Mouse (Mus musculus) midbrain, embryonic 11.5 days (tissue): ENCODE data around the gene Ilf2. TPM values are rescaled to one million over a fixed set of nuclear protein-coding genes. Genes with fewer than 3 reads are reported as not detected.

Source experiments
- ATAC-seq: fragments of 200-750 bp; cut with Nextera tagmentation; 2 replicates; pipeline ENCODE4 v1.8.0; 2017; ENCODE audit warnings: moderate TSS enrichment, moderate library complexity; ENCODE audit not compliant: low FRiP score
- DNase-seq: peaks from one replicate; pipeline ENCODE4 v3.0.0; 2015; ENCODE audit warnings: low spot score; ENCODE audit errors: missing footprints
- H3K27ac ChIP-seq: fragments of 300-500 bp; sonication (generic); 2 replicates; pipeline ENCODE4 v1.5.1; 2014; ENCODE audit warnings: low read depth, low read length
- H3K27me3 ChIP-seq: fragments of 300-500 bp; sonication (generic); 2 replicates; pipeline ENCODE4 v1.6.1; 2014; ENCODE audit warnings: mild to moderate bottlenecking, low read length, moderate library complexity, mixed read lengths; ENCODE audit not compliant: control insufficient read depth, insufficient read depth
- H3K36me3 ChIP-seq: fragments of 300-500 bp; sonication (generic); 2 replicates; pipeline ENCODE4 v1.6.1; 2014; ENCODE audit warnings: mild to moderate bottlenecking, low read length, moderate library complexity, mixed read lengths; ENCODE audit not compliant: control insufficient read depth, insufficient read depth
- H3K4me1 ChIP-seq: fragments of 300-500 bp; sonication (generic); 2 replicates; pipeline ENCODE4 v1.6.1; 2014; ENCODE audit warnings: low read length; ENCODE audit not compliant: control insufficient read depth, insufficient read depth
- H3K4me2 ChIP-seq: fragments of 300-500 bp; sonication (generic); 2 replicates; pipeline ENCODE4 v1.6.1; 2014; ENCODE audit warnings: mild to moderate bottlenecking, moderate library complexity
- H3K4me3 ChIP-seq: fragments of 300-500 bp; sonication (generic); 2 replicates; pipeline ENCODE4 v1.5.1; 2014; ENCODE audit warnings: low read depth, low read length
- H3K9ac ChIP-seq: fragments of 300-500 bp; sonication (generic); 2 replicates; pipeline ENCODE4 v1.6.1; 2014; ENCODE audit warnings: low read length
- H3K9me3 ChIP-seq: fragments of 300-500 bp; sonication (generic); 2 replicates; pipeline ENCODE4 v1.6.1; 2016; ENCODE audit warnings: low read length; ENCODE audit not compliant: control insufficient read depth
- WGBS: fragments of 180-500 bp; shearing (Covaris S2); extraction: QIAGEN DNeasy Blood & Tissue Kit; methylation state at CpG from one replicate; pipeline ENCODE4 v1.1.7; 2014; 5-methylcytosine and 5-hydroxymethylcytosine counted together
- polyA plus RNA-seq: library from polyadenylated mRNA; unstranded; fragments of >200 nt; fragmentation: Nextera tagmentation; extraction: Ambion mirVana; gene quantifications from 2 replicates; pipeline ENCODE4 v1.2.1, GENCODE M21; 2014

Gene Ilf2
- polyA plus RNA-seq, 1 experiment from 2014 or later = 338 TPM

- no peaks in the 10 kb centered on the region for H3K36me3 ChIP-seq
- H3K9ac ChIP-seq = no peak overlapping the region
- WGBS = 89% methylated on average over 2 of the region's 2 CpGs
- DNase-seq (no peak), ATAC-seq (no peak)
- 0 out of 2 replicates have a peak, but pooled peaks cover 3% of the 10 kb centered on the region for H3K4me1 ChIP-seq
- H3K4me3 ChIP-seq = no peak overlapping the region
- H3K9me3 ChIP-seq = no peaks in the 10 kb centered on the region
- no peaks in the 10 kb centered on the region for H3K27me3 ChIP-seq
- no peak overlapping the region for H3K27ac ChIP-seq
- no peak overlapping the region for H3K4me2 ChIP-seq
These were observed 35.2 kb upstream of the Ilf2 start for GRCm38 (mm10) chr3:90440756-90441155.

DNA sequence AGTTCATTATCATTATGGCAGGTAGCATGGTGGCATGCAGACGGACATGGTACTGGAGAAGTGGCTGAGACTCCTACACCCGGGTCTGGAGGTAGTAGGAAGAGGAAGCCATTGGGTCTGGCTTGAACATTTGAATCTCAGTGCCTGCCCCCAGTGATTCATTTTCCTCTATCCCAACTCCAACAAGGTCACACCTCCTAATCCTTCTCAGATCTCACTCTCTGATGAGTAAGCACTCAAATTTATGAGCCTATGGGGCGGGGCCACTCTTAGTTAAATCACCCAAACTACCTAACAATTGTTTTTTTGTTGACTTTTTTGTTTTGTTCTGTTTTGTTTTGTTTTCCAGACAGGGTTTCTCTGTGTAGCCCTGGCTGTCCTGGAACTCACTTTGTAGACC lies 31.9 kb upstream of the Ilf2 start:
- Histone ChIP-seq H3K9me3 (no peaks in the 10 kb centered on the region), H3K4me3 (no peak overlapping the region), H3K36me3 (no peaks in the 10 kb centered on the region), H3K4me2 (no peak overlapping the region), H3K9ac (no peak overlapping the region), H3K27ac (no peak overlapping the region), H3K27me3 (no peaks in the 10 kb centered on the region), H3K4me1 (peaks cover 13% of the 10 kb centered on the region)
- WGBS = 88% methylated on average over 3 of the region's 3 CpGs
- DNase-seq (no peak), ATAC-seq (no peak)

- H3K4me2 ChIP-seq = peak overlapping the region; percentile 46; the same call in 1 of the 2 replicates
- H3K27ac ChIP-seq = no peak overlapping the region; the same call in 1 of the 2 replicates
- H3K9ac ChIP-seq = 0 out of 2 replicates have a peak overlapping the region, but pooled peaks have one; percentile 3
- peaks cover 13% of the 10 kb centered on the region for H3K4me1 ChIP-seq
- H3K36me3 ChIP-seq = no peaks in the 10 kb centered on the region
- no peak overlapping the region for H3K4me3 ChIP-seq
- DNase-seq = peak; percentile 89
- no peaks in the 10 kb centered on the region for H3K27me3 ChIP-seq
- ATAC-seq = no peak
- H3K9me3 ChIP-seq = no peaks in the 10 kb centered on the region
- WGBS = 68% methylated on average over 11 of the region's 11 CpGs
These were observed 30.3 kb upstream of the Ilf2 start for GRCm38 (mm10) chr3:90445417-90446200.

GRCm38 (mm10) chr3:90446389-90447122 lies 29.4 kb upstream of the Ilf2 start:
- under 1% methylated on average over 17 of the region's 17 CpGs for WGBS
- ATAC-seq = peak; percentile 96

DNA sequence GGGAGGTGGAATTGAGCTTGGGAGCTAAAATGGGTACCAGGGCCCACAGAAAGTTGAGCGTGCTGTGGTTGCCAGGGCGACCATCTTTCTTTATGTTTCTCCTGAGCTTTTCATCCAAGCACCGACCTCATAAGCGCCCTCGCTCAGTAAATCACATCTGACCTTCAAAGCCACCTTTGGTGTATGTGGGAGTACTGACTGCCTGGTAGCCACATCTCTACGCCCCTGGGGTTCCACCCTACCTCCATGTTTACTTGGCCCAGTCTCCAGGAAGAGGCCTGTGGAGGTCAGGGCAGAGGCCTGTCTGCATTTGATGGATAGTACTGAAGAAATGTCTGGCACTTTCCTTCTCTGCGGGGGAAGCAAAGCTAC lies 28.8 kb upstream of the Ilf2 start:
- H3K4me3 ChIP-seq = peak overlapping the region; percentile 24; the same call in 1 of the 2 replicates
- no peaks in the 10 kb centered on the region for H3K9me3 ChIP-seq
- H3K4me2 ChIP-seq = peak overlapping the region; percentile 46
- H3K27me3 ChIP-seq = no peaks in the 10 kb centered on the region
- peaks cover 13% of the 10 kb centered on the region for H3K4me1 ChIP-seq
- H3K27ac ChIP-seq = peak overlapping the region; percentile 37
- ATAC-seq (peak; percentile 14; the same call in 1 of the 2 replicates), DNase-seq (no peak)
- H3K36me3 ChIP-seq = no peaks in the 10 kb centered on the region
- H3K9ac ChIP-seq = peak overlapping the region; percentile 31
- 47% methylated on average over 7 of the region's 7 CpGs for WGBS

More at GRCm38 (mm10) chr3:90446389-90447122, 29.4 kb upstream of the Ilf2 start:
- Histone ChIP-seq H3K4me1 (peaks cover 13% of the 10 kb centered on the region), H3K27ac (peak overlapping the region; percentile 37), H3K36me3 (no peaks in the 10 kb centered on the region), H3K9me3 (no peaks in the 10 kb centered on the region), H3K4me3 (peak overlapping the region; percentile 24), H3K4me2 (peak overlapping the region; percentile 46), H3K9ac (peak overlapping the region; percentile 31), H3K27me3 (no peaks in the 10 kb centered on the region)
- peak; percentile 98 for DNase-seq

DNA sequence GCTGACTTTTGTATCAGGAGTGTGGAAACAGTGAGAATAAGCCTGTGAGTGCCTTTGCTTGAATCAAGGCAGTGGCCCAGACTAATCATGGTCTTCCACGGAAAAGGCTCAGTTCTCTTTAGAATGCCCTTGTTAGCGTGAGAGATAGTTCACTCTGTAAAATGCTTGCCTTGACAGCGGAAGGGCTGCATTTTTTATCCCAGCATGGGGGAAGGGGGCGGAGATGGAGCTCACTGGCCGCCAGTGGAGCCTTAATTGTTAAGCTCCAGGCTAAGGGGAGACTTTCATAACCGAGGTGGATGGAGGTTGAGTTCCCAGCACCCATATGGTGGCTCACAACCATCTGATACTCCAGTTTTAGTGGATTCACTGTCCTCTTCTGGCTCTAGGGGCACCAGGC lies 27.3 kb upstream of the Ilf2 start:
- H3K9ac ChIP-seq = no peak overlapping the region
- peaks cover 13% of the 10 kb centered on the region for H3K4me1 ChIP-seq
- 34% methylated on average over 6 of the region's 6 CpGs for WGBS
- H3K4me3 ChIP-seq = no peak overlapping the region
- no peak overlapping the region for H3K27ac ChIP-seq
- H3K9me3 ChIP-seq = no peaks in the 10 kb centered on the region
- no peak for ATAC-seq
- no peaks in the 10 kb centered on the region for H3K36me3 ChIP-seq
- no peaks in the 10 kb centered on the region for H3K27me3 ChIP-seq
- H3K4me2 ChIP-seq = no peak overlapping the region
- no peak for DNase-seq

GRCm38 (mm10) chr3:90450874-90451273 lies 25.1 kb upstream of the Ilf2 start:
- H3K4me1 ChIP-seq = peaks cover 10% of the 10 kb centered on the region
- no peaks in the 10 kb centered on the region for H3K36me3 ChIP-seq
- no peak overlapping the region for H3K27ac ChIP-seq
- H3K27me3 ChIP-seq = no peaks in the 10 kb centered on the region
- no peak overlapping the region for H3K4me3 ChIP-seq
- no peak overlapping the region for H3K4me2 ChIP-seq
- ATAC-seq (no peak), DNase-seq (no peak)
- no peak overlapping the region for H3K9ac ChIP-seq
- no peaks in the 10 kb centered on the region for H3K9me3 ChIP-seq
- 33% methylated on average over 11 of the region's 12 CpGs for WGBS

- H3K4me3 ChIP-seq = no peak overlapping the region
- H3K9me3 ChIP-seq = no peaks in the 10 kb centered on the region
- no peak for ATAC-seq
- 47% methylated on average over 10 of the region's 10 CpGs for WGBS
- no peak overlapping the region for H3K4me2 ChIP-seq
- H3K27ac ChIP-seq = no peak overlapping the region
- H3K27me3 ChIP-seq = no peaks in the 10 kb centered on the region
- H3K9ac ChIP-seq = no peak overlapping the region
- no peaks in the 10 kb centered on the region for H3K36me3 ChIP-seq
- DNase-seq = no peak
- peaks cover 5% of the 10 kb centered on the region for H3K4me1 ChIP-seq
These were observed 24.4 kb upstream of the Ilf2 start for GRCm38 (mm10) chr3:90451396-90452095.
